Mouse (Mus musculus): ENCODE data around the gene Gemin7. TPM values are rescaled to one million over a fixed set of nuclear protein-coding genes. Genes with fewer than 3 reads are reported as not detected.

Gene Gemin7
- polyA plus RNA-seq, 1 experiment from 2014 or later: 177 TPM

DNA sequence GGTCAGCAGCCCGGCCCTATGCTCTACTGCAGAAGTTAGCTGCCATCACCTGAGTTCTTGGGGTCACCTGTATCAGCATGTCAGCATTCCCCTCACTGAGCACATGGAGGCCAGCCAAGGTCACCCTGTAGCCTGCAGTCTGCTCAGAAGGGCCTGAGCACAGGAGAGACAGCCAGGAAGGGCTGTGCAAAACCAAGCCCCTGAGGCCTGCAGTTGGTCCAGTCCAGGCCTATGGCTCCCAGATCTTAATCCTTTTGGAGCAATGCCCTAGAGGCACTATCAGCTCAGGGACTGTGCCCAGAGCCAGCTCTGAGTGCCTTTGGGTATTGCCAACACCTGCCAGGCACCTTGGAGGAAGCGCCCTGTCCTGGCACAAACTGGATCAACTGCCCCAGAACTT lies 20.3 kb downstream of the Gemin7 start:
- no peak for DNase-seq (ENCODE audit: low spot score)
- no peak overlapping the region for H3K4me3 ChIP-seq
- H3K27me3 ChIP-seq (ENCODE audit: low read depth, poor library complexity, severe bottlenecking): no peaks in the 10 kb centered on the region
- peaks cover 30% of the 10 kb centered on the region for H3K4me1 ChIP-seq
- no peaks in the 10 kb centered on the region for H3K9me3 ChIP-seq (replicated peaks)
- no peak overlapping the region for H3K27ac ChIP-seq (replicated peaks)
- H3K36me3 ChIP-seq: peaks cover 69% of the 10 kb centered on the region
- WGBS: 92% methylated on average over 2 of the region's 2 CpGs

DNA sequence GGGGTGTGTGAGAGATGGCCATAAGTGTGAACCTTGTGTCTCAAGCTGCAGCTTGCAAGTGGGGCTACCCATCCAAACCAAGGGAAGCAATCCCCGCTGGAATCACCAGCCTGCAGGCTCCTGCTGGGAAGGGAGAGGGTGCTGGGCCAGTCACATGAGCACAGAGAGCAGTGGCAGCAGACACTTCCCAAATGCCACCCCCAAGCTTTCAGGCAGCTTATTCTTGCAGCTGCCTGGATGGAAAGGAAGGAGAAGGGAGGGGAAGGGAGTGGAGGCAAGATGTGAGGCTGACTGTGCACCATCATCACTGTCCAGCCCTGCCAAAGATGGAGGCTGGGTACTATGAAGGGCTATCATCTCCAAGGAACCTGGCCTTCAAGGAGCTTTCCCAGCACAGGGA lies 23.2 kb downstream of the Gemin7 start:
- 81% methylated on average over 1 of the region's 1 CpGs for WGBS
- Histone ChIP-seq H3K27ac (replicated peaks) (no peak overlapping the region), H3K27me3 (ENCODE audit: low read depth, poor library complexity, severe bottlenecking) (no peaks in the 10 kb centered on the region), H3K4me1 (peaks cover 8% of the 10 kb centered on the region), H3K9me3 (replicated peaks) (no peaks in the 10 kb centered on the region), H3K4me3 (no peak overlapping the region), H3K36me3 (peaks cover 73% of the 10 kb centered on the region)
- DNase-seq (ENCODE audit: low spot score): no peak

DNA sequence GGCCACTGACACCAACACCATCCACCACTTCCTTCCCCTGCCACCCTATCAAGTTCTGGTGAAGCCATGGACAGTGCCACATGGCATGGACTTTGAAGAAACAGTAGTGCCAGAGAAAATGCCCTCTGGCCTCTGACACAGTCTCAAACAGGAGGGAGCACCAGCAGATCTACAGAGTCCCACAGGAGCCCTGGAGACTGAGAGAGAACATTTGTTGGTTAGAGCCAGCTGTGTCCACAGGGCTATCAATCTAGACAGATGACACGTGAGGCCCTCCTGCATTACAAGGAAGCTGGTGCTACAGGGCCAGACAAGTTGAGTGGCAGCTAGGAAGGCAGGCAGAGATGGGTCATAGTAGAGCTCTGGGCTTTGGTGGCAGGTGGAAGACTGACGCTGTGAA lies 25.0 kb downstream of the Gemin7 start:
- Histone ChIP-seq H3K4me3 (no peak overlapping the region), H3K27me3 (ENCODE audit: low read depth, poor library complexity, severe bottlenecking) (no peaks in the 10 kb centered on the region), H3K4me1 (peaks cover 6% of the 10 kb centered on the region; the same call in 1 of the 2 replicates), H3K9me3 (replicated peaks) (no peaks in the 10 kb centered on the region), H3K36me3 (peaks cover 61% of the 10 kb centered on the region), H3K27ac (replicated peaks) (no peak overlapping the region)
- WGBS: 86% methylated on average over 2 of the region's 2 CpGs
- no peak for DNase-seq (ENCODE audit: low spot score)

DNA sequence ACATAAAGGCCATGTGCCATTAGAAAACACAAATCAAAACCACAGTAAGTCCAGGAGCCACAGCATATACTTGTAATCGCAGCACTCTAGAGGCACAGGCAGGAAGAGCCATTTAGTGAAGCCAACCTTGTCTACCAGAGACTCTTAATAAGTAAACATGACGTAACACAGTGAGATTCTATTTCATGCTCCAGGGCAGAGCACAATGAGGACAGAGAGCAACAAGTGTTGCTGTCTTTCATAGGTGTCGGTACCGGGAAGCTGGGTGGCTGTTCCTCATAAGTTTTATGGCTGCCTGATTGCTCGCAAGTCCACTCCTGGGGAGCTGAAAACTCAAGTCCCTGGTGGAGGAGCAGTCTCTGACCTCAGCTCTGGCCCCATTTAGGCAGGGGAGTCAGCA lies 25.8 kb downstream of the Gemin7 start:
- no peak for DNase-seq (ENCODE audit: low spot score)
- Histone ChIP-seq H3K36me3 (peaks cover 53% of the 10 kb centered on the region), H3K4me3 (no peak overlapping the region), H3K27me3 (ENCODE audit: low read depth, poor library complexity, severe bottlenecking) (no peaks in the 10 kb centered on the region), H3K27ac (replicated peaks) (no peak overlapping the region), H3K4me1 (peaks cover 7% of the 10 kb centered on the region; the same call in 1 of the 2 replicates), H3K9me3 (replicated peaks) (no peaks in the 10 kb centered on the region)
- WGBS: 95% methylated on average over 5 of the region's 5 CpGs

DNA sequence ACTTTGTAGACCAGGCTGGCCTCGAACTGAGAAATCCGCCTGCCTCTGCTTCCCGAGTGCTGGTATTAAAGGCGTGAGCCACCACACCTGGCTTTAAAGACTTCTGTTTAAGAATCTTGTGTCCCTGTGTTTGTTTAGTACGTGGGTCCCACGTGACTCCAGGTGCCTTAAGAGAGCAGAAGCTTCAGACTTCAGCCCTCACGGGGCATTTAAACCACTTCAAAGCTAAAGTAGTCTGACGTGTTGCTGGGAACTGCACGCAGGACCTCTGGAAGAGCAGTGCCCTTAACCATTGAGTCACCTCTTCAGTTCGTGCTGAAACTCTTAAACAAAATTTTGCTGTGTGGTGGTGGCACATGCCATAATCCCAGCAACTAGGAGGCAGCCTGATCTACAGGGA lies 28.0 kb downstream of the Gemin7 start:
- Histone ChIP-seq H3K9me3 (replicated peaks) (no peaks in the 10 kb centered on the region), H3K27me3 (ENCODE audit: low read depth, poor library complexity, severe bottlenecking) (no peaks in the 10 kb centered on the region), H3K36me3 (peaks cover 30% of the 10 kb centered on the region), H3K27ac (replicated peaks) (no peak overlapping the region), H3K4me1 (peaks cover 7% of the 10 kb centered on the region; the same call in 1 of the 2 replicates), H3K4me3 (no peak overlapping the region)
- WGBS: 90% methylated on average over 10 of the region's 10 CpGs
- no peak for DNase-seq (ENCODE audit: low spot score)

DNA sequence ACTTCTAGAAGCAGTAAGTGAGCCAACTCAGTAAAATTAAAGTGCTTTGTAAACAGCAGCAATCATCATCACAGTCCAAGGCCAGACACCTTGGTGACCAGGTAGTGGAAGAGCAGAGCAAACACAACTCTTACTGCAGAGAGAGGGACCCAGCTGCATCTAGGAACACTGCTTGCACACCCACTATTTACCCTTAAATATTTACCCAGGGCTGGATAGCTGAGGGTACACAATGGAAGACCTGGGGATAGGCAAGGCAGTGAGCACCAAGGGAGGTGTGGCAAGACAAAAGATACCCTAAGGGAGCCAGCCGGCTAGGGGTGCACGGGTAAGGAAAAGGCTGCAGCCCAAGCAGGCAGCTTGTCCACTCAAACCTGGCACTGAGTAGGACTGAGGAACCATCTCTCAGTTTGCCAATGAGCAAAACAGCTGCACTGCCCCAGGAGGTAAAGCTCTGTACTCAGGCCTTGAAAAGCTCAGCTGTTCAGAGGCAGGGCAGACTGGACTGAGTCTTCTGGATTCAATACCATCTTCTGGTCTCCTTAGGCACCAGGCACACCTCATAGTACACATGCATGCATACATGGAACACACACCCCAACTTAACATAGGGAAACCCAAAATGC lies 29.9 kb downstream of the Gemin7 start:
- no peak for DNase-seq (ENCODE audit: low spot score)
- Histone ChIP-seq H3K27ac (replicated peaks) (no peak overlapping the region), H3K4me3 (no peak overlapping the region), H3K36me3 (peaks cover 11% of the 10 kb centered on the region), H3K27me3 (ENCODE audit: low read depth, poor library complexity, severe bottlenecking) (no peaks in the 10 kb centered on the region), H3K9me3 (replicated peaks) (no peaks in the 10 kb centered on the region), H3K4me1 (peaks cover 9% of the 10 kb centered on the region; the same call in 1 of the 2 replicates)
- 57% methylated on average over 2 of the region's 2 CpGs for WGBS

DNA sequence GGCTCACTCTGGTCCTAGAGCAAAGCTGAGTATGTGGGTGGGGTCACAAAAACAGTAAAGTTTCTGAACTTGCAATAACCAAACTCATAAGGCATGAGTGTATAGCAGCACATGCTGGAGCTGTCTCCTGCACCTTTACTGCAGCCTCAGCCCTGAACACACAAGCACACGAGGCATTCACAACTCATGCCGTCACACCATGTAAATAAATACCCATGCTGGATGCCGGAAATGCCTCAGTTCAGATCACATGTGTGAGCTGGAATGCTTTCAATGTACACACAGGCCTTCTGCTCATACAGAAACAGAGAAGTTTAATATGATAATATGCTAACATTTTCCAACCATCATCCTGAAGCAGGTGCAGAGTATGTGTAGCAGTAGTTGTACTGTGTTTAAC lies 31.4 kb downstream of the Gemin7 start:
- DNase-seq (ENCODE audit: low spot score): no peak
- H3K27ac ChIP-seq (replicated peaks): no peak overlapping the region
- H3K4me3 ChIP-seq: no peak overlapping the region
- H3K27me3 ChIP-seq (ENCODE audit: low read depth, poor library complexity, severe bottlenecking): no peaks in the 10 kb centered on the region
- 83% methylated on average over 3 of the region's 3 CpGs for WGBS
- H3K36me3 ChIP-seq: peaks cover 6% of the 10 kb centered on the region
- peaks cover 16% of the 10 kb centered on the region; the same call in 1 of the 2 replicates for H3K4me1 ChIP-seq
- H3K9me3 ChIP-seq (replicated peaks): no peaks in the 10 kb centered on the region

DNA sequence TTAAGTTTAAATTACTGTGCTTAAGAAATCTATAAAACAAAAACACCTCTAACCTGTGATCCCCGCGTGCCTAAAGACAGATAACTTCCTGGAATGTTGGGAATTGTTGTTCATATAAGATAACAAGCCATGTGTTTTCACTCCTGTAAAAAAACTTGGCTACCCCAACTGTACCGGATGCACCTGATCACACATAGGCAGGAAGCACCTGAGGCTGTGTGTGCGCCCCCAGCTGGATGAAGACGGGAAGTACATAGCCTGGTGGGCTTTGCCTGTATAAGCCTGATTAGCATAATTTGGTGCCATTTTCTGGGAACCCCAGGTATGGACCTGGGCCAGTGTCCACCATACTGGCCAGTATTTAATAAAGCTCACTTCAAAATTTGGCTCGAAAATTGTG lies 33.8 kb downstream of the Gemin7 start:
- WGBS: 63% methylated on average over 6 of the region's 6 CpGs
- Histone ChIP-seq H3K27ac (replicated peaks) (no peak overlapping the region), H3K4me1 (peaks cover 16% of the 10 kb centered on the region; the same call in 1 of the 2 replicates), H3K4me3 (no peak overlapping the region), H3K9me3 (replicated peaks) (no peaks in the 10 kb centered on the region), H3K36me3 (peaks cover 5% of the 10 kb centered on the region), H3K27me3 (ENCODE audit: low read depth, poor library complexity, severe bottlenecking) (no peaks in the 10 kb centered on the region)
- no peak for DNase-seq (ENCODE audit: low spot score)

DNA sequence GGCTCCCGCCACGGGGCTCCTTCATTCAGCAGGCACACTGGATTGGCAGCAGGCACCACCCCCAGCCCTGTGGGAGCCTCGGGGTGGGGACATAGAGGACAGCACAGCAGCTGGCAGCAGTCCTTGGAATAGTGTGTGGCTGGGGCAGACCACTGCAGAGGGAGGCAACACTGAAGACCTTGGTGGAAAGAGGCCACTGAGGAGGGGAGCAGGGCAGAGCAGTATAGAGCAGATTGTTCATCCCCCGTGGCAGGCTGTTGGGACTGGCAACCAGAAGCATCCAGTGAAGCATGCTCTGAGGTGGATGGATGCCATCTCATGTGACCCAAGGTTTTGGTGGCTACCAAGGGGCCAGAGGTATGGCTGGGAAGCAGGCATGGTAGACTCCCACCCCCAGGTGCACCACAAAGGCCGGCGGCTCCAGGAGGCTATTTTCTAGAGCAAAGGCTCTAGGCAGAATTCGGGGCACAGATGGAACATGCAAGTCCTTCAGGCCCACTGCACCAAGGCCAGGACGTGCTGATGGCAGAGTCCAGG lies 35.2 kb downstream of the Gemin7 start:
- Histone ChIP-seq H3K27me3 (ENCODE audit: low read depth, poor library complexity, severe bottlenecking) (no peaks in the 10 kb centered on the region), H3K4me3 (no peak overlapping the region), H3K36me3 (peaks cover 3% of the 10 kb centered on the region; the same call in 1 of the 2 replicates), H3K27ac (replicated peaks) (no peak overlapping the region), H3K9me3 (replicated peaks) (no peaks in the 10 kb centered on the region), H3K4me1 (peaks cover 9% of the 10 kb centered on the region; the same call in 1 of the 2 replicates)
- no peak for DNase-seq (ENCODE audit: low spot score)
- whole genome bisulfite sequencing: 81% methylated on average over 8 of the region's 8 CpGs

DNA sequence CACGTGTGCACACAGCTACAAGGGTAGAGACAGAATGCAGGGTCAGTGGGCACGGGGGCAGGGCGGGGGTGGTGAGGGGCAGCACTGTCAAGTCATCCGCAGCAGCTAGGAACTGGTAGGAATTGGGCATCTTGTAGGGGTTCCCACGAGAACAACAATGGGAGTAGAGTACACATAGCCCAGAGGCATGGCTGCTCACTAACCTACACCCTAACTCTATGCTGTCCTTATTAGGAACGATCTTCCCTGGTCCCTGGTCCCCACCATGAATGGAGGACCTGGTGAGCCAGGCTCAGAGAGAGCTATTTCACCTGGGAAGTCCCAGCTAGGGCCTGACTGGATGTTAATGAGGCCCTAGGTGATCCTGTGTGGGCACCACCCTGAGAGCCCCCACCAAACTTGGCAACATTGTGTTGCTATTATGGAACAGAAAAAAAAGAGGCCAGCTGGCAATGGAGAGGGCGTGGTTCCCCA lies 35.7 kb downstream of the Gemin7 start:
- no peak for DNase-seq (ENCODE audit: low spot score)
- H3K4me3 ChIP-seq: no peak overlapping the region
- H3K9me3 ChIP-seq (replicated peaks): no peaks in the 10 kb centered on the region
- WGBS: 87% methylated on average over 7 of the region's 7 CpGs
- no peaks in the 10 kb centered on the region for H3K27me3 ChIP-seq (ENCODE audit: low read depth, poor library complexity, severe bottlenecking)
- H3K27ac ChIP-seq (replicated peaks): no peak overlapping the region
- H3K4me1 ChIP-seq: peaks cover 9% of the 10 kb centered on the region; the same call in 1 of the 2 replicates
- H3K36me3 ChIP-seq: peaks cover 3% of the 10 kb centered on the region; the same call in 1 of the 2 replicates

DNA sequence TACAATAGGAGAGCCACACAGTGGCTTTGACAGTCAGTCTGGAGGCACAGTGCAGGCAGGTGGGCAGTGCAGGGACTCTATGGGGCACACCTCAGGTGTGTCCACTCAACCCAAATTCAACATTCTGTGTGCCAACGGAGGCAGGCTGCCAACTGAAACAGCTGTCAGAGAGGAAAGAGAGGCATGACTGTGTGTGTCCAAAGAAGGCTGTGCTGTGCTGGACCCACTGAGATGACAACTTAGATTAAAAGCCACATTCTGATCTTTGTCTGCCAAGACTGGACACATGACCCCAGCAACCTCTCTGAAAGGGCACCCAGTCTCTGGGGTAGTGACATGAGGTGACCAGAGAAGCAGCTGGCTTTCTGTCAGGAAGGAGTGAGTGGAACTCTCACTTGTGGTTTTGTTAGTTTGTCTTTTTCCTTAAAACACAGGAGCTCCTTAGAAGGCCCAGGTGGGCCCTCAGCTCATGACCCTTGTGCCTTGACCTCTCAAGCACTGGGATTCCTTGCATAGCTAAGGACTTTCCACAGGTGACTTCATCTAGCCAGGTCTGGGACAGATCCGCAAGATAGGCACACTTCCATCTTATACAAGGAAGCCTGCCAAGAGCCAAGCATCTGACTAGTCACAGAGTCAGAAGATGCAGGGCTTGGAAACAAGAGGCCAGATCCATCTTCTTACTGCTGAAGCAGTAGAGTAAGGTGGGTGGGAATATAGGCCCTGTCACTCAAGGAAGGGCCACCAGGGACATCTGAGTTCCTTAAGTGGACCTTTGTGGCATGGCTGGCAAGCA lies 36.4 kb downstream of the Gemin7 start:
- 92% methylated on average over 2 of the region's 2 CpGs for WGBS
- peaks cover 7% of the 10 kb centered on the region for H3K36me3 ChIP-seq
- no peaks in the 10 kb centered on the region for H3K27me3 ChIP-seq (ENCODE audit: low read depth, poor library complexity, severe bottlenecking)
- no peaks in the 10 kb centered on the region for H3K9me3 ChIP-seq (replicated peaks)
- no peak overlapping the region for H3K27ac ChIP-seq (replicated peaks)
- no peak overlapping the region for H3K4me3 ChIP-seq
- H3K4me1 ChIP-seq: peaks cover 9% of the 10 kb centered on the region; the same call in 1 of the 2 replicates
- no peak for DNase-seq (ENCODE audit: low spot score)

DNA sequence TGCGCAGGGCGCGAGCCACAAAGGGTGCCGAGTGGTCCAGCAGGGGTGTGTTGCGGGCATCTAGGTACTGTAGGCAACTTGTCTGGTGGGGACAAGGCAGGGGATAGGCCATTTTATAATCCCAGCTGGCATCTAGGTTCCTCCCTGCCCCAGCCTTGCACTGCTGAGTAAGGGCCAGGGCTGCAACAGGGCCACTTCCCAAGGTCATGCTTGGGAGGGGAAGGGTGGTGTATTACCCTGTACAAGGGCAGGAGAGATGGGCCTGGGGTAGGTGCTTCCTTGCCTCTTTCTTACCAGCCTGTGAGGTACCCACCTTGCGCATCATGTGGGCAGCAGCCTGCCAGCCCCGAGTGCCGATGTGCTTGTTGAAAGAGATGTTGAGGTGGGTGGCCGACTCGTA lies 42.7 kb downstream of the Gemin7 start:
- H3K27me3 ChIP-seq (ENCODE audit: low read depth, poor library complexity, severe bottlenecking): no peaks in the 10 kb centered on the region
- DNase-seq (ENCODE audit: low spot score): no peak
- no peaks in the 10 kb centered on the region for H3K9me3 ChIP-seq (replicated peaks)
- H3K4me1 ChIP-seq: no peaks in the 10 kb centered on the region
- peaks cover 67% of the 10 kb centered on the region for H3K36me3 ChIP-seq
- WGBS: 98% methylated on average over 10 of the region's 10 CpGs
- H3K4me3 ChIP-seq: no peak overlapping the region
- H3K27ac ChIP-seq (replicated peaks): no peak overlapping the region

DNA sequence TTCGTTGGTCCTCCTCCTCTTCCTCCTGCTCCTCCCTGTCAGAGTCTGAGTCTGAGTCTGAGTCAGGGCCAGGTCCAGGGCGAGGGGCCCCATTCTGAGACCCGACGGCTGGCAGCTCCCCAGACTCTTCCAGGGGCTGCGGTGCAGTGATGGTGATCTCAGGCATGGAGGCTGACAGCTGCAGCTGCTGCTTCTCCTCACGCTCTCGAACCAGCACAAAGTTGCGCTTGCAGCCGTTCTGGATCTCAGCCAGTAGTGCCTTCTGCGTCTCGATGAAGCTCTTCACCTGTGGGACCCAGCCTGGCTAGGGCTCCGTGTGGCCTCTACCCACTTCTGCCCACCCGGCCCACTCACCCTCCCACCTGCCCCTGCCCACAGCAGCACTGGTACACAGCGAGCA lies 45.2 kb downstream of the Gemin7 start:
- H3K9me3 ChIP-seq (replicated peaks): no peaks in the 10 kb centered on the region
- no peak overlapping the region for H3K27ac ChIP-seq (replicated peaks)
- no peak for DNase-seq (ENCODE audit: low spot score)
- no peaks in the 10 kb centered on the region for H3K4me1 ChIP-seq
- H3K27me3 ChIP-seq (ENCODE audit: low read depth, poor library complexity, severe bottlenecking): no peaks in the 10 kb centered on the region
- WGBS: 95% methylated on average over 14 of the region's 14 CpGs
- H3K36me3 ChIP-seq: peaks cover 81% of the 10 kb centered on the region
- H3K4me3 ChIP-seq: no peak overlapping the region
